Mouse (Mus musculus): Measurements from ENCODE around the gene Plce1. TPM values are rescaled to one million over a fixed set of nuclear protein-coding genes. Genes with fewer than 3 reads are reported as not detected.

Plce1 gene
- polyA plus RNA-seq, 1 experiment from 2014 or later: not detected

DNA sequence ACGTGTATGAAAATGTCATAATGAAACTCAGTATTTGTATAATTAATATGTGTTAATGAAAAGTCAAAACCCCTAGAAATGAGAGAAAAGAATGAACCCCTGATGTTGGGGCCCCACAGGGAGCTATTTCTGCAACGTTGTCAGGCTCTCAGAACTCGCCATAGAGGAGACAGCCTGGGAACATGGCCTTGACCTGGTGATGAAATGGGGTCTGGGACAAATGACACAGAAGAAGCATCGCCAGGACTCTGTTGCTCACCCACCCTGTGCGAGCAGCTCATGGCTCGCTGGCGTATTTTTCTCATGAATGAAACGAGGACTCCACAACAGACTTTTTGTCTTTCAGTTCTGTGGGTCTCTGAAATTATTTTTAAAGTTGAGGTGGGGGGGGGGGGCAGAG lies 109.0 kb downstream of the Plce1 start:
- no peak overlapping the region for H3K27ac ChIP-seq
- H3K79me2 ChIP-seq (ENCODE audit: inconsistent target): no peaks in the 10 kb centered on the region
- no peak overlapping the region for H3K4me3 ChIP-seq (ENCODE audit: inconsistent target)
- WGBS (ENCODE audit: missing documents): 92% methylated on average over 8 of the region's 8 CpGs
- H3K36me3 ChIP-seq (ENCODE audit: inconsistent target): no peaks in the 10 kb centered on the region

DNA sequence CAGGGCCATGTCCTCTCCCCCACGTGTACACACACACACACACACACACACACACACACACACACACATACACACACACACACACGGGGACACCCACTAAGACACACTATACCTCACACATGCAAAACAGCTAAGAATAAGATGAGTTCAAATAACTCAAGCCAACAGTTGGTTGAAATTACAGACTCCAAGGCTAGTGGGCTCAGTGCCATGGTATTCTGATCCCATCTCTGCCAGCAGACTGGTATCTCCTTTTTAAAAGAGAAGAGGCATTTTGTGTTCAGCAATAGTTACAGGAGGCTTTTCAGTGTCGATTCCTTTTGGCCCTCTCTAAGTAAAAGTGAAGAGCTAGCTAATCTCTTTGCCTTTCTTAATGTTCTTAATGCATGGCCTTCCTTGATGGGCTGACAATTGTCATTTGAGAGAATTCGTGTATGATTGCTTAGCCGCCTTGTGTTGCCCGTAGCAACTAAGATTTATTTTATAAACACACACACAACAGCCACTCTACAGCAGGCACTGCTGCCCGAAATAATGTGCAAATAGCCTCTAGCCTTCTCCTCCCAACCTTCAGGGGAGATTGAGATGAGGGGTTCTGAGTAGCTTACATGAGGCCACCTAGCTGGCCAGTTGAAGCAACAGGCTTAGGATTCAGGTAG lies 111.8 kb downstream of the Plce1 start:
- H3K36me3 ChIP-seq (ENCODE audit: inconsistent target): no peaks in the 10 kb centered on the region
- H3K27ac ChIP-seq: no peak overlapping the region
- H3K79me2 ChIP-seq (ENCODE audit: inconsistent target): no peaks in the 10 kb centered on the region
- H3K4me3 ChIP-seq (ENCODE audit: inconsistent target): no peak overlapping the region
- WGBS (ENCODE audit: missing documents): 95% methylated on average over 5 of the region's 7 CpGs

DNA sequence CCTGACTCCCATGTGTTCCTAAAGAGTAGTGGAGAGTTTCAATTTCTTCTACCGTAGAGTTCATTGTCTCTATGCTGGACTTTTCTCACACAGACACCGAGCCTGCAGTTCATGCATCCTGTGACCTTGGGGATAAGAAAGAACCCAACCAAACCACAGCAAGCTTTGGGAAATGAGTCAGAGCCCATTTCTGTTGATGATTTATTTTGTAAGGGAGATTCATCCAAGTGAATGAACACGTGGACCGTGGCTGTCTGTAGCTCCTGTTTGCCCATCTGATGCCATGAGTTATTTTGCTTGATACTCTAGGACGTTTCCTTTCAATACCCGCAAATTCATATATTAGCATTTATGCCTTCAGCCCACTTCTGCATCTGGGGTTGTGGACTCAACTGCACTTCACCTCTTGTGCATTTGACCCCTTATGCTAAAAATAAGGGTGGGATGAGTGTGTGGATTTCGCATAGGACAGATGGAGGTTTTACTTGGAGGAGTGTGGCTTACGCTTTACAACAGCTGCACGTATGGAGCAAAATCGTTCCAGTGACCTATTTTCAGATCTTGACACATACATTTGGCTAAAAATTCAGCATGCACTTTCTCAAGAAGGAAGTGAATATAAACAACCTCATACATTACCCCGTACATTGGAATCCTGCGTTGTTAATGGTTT lies 112.5 kb downstream of the Plce1 start:
- Histone ChIP-seq H3K4me3 (ENCODE audit: inconsistent target) (no peak overlapping the region), H3K79me2 (ENCODE audit: inconsistent target) (no peaks in the 10 kb centered on the region), H3K36me3 (ENCODE audit: inconsistent target) (no peaks in the 10 kb centered on the region), H3K27ac (no peak overlapping the region)
- WGBS (ENCODE audit: missing documents): 66% methylated on average over 12 of the region's 12 CpGs

DNA sequence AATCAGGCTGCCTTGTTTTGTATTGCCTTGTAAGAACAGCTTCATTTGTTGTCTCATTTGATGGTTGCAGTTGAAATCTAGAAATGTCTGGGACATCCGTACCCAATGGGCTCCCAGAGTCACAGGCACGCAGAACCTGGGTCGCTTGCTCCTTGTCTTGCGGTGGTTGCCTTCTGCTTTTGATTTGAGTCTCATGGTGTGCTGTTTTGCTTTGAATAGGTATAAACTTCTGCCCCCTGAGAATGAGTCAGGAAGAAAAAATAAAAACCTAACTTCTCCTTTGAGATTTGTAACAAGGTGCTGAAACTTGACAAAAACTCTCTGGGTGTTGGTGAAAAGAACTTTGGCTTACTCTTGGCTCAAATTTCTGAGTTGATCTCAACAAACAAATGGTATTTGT lies 115.2 kb downstream of the Plce1 start:
- 78% methylated on average over 4 of the region's 4 CpGs for WGBS (ENCODE audit: missing documents)

DNA sequence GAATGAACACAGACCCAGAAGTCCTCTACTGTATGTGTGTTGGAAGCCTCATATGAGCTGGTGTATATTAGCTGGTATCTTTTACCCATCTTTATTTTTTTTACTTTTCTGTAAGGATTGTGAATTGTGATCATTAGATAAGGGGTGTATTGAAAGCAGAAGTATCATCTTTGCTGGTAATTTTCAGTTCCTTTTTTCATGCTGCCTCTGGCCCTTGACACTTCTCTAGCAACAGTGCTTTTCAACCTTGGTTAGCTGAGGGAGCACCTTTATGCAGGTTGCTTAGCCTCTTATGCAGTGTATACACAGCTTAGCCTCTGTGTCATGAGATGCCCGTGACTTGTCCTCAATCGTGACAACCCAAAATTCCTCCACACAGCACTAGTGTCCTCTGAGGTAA lies 116.5 kb downstream of the Plce1 start:
- H3K27ac ChIP-seq: no peak overlapping the region
- H3K36me3 ChIP-seq (ENCODE audit: inconsistent target): no peaks in the 10 kb centered on the region
- WGBS (ENCODE audit: missing documents): 45% methylated on average over 2 of the region's 2 CpGs
- H3K4me3 ChIP-seq (ENCODE audit: inconsistent target): no peak overlapping the region
- H3K79me2 ChIP-seq (ENCODE audit: inconsistent target): no peaks in the 10 kb centered on the region

More for the DNA sequence above, 115.2 kb downstream of the Plce1 start:
- Histone ChIP-seq H3K79me2 (ENCODE audit: inconsistent target) (no peaks in the 10 kb centered on the region), H3K27ac (no peak overlapping the region), H3K36me3 (ENCODE audit: inconsistent target) (no peaks in the 10 kb centered on the region), H3K4me3 (ENCODE audit: inconsistent target) (no peak overlapping the region)

DNA sequence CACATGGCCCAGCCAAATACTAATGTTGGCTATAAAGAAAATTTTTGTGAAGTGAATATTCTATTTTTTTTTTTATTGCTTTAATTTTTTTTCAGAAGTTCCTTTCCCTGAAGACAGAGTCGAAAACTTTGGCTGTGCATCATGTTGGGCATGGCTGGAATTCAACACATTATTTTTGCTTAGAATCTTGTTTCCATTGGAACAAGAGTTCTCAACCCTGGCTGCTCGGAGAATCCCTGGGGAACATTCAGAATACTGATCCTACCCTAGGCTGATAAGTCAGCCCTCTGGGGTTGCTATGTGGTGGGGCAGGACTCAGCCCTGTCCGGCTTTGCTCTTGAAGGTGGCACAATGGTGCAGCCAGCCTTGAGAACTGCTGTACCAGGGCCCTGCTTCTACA lies 118.1 kb downstream of the Plce1 start:
- 87% methylated on average over 3 of the region's 3 CpGs for WGBS (ENCODE audit: missing documents)
- Histone ChIP-seq H3K36me3 (ENCODE audit: inconsistent target) (no peaks in the 10 kb centered on the region), H3K79me2 (ENCODE audit: inconsistent target) (no peaks in the 10 kb centered on the region), H3K27ac (no peak overlapping the region), H3K4me3 (ENCODE audit: inconsistent target) (no peak overlapping the region)

DNA sequence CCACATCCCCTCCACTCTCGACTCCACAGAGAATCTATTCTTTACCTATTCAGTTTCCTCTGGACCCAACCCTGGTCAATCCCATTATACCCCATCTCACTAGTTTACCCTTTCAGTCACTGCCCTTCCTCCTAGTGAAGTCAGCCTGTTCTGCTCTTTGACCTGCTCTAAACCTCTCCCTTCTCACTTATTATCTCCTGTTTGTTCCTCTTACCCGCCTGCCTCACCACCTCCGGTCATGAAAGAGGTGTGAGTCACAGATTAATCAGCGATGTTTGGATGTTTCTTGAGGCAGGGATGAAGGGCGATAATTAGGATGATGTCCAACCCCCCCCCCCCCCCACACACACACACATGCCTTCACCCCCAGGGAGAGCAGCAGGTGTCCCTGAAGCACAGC lies 120.2 kb downstream of the Plce1 start:
- WGBS (ENCODE audit: missing documents): 96% methylated on average over 5 of the region's 5 CpGs
- Histone ChIP-seq H3K36me3 (ENCODE audit: inconsistent target) (no peaks in the 10 kb centered on the region), H3K27ac (no peak overlapping the region), H3K79me2 (ENCODE audit: inconsistent target) (no peaks in the 10 kb centered on the region), H3K4me3 (ENCODE audit: inconsistent target) (no peak overlapping the region)

DNA sequence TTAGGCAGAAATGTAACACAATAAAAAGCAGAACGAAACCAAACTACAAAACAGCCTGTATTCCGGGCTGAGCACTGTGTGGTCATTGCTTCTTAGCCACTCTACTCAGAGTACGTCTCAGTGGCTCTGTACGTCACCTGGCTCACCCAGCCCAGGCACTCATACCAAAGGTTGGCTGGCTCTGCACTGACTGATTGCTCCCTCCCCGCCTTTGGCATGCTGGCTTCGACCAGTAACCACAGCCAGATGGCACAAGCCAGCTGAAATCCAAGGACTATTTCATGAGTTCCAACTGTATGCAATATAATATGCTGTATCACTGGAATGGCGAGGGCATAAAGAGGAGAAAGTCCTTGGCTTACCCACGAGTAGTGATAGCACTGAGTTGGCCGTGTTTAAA lies 121.9 kb downstream of the Plce1 start:
- 84% methylated on average over 9 of the region's 9 CpGs for WGBS (ENCODE audit: missing documents)

DNA sequence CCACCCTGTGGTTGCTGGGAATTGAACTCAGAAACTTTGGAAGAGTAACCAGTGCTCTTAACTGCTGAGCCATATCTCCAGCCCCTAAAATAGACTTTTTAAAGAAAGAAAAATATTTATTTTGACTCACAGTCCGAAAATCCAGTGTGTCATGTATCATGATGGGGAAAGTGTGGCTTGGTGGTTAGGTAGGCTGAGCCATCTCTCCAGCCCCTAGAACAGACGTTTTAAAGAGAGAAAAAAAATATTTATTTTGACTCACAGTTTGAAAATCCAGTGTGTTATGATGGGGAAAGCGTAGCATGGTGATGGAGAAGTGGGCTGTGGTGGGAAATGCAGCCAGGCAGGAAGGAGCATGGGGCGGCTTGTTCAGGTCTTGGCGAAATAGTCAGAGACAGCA lies 126.3 kb downstream of the Plce1 start:
- Histone ChIP-seq H3K79me2 (ENCODE audit: inconsistent target) (no peaks in the 10 kb centered on the region), H3K36me3 (ENCODE audit: inconsistent target) (no peaks in the 10 kb centered on the region), H3K4me3 (ENCODE audit: inconsistent target) (no peak overlapping the region), H3K27ac (no peak overlapping the region)
- WGBS (ENCODE audit: missing documents): 92% methylated on average over 5 of the region's 5 CpGs

More for the DNA sequence above, 121.9 kb downstream of the Plce1 start:
- no peak overlapping the region for H3K27ac ChIP-seq
- H3K36me3 ChIP-seq (ENCODE audit: inconsistent target): no peaks in the 10 kb centered on the region
- no peak overlapping the region for H3K4me3 ChIP-seq (ENCODE audit: inconsistent target)
- no peaks in the 10 kb centered on the region for H3K79me2 ChIP-seq (ENCODE audit: inconsistent target)

DNA sequence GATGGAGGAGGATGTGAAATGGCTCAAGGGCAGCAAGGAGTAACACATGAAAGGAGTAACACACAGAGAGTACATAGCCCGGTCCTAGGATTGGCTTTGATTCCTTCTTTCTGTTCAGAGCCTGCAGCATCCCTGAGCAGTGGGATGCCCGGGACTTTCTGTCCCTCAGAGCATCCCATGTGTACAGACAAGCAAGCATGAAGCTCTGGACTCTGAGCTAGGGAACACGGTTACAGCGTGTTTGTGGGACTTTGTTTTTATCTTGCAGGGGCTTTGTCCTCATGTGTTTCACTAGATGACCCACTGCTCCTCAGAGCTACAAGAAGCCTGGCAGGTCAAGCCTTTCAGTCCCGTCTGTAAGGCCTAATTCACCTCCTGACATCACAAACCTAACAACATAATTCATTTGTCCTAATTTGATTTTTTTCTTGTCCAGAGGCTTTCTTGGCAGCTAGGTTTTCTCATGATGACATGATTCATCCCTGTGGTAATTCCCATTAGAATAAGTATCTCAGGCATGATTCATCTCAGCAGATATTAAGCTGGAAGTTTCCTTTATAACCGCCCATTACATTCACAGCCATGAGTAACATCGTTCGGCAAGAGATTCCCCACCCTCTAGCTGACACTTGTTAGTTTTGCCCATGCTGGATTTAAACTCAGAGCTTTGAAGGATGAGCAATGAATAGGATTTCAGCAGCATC lies 128.2 kb downstream of the Plce1 start:
- H3K36me3 ChIP-seq (ENCODE audit: inconsistent target): no peaks in the 10 kb centered on the region
- no peak overlapping the region for H3K27ac ChIP-seq
- WGBS (ENCODE audit: missing documents): 96% methylated on average over 8 of the region's 8 CpGs
- no peak overlapping the region for H3K4me3 ChIP-seq (ENCODE audit: inconsistent target)
- no peaks in the 10 kb centered on the region for H3K79me2 ChIP-seq (ENCODE audit: inconsistent target)

DNA sequence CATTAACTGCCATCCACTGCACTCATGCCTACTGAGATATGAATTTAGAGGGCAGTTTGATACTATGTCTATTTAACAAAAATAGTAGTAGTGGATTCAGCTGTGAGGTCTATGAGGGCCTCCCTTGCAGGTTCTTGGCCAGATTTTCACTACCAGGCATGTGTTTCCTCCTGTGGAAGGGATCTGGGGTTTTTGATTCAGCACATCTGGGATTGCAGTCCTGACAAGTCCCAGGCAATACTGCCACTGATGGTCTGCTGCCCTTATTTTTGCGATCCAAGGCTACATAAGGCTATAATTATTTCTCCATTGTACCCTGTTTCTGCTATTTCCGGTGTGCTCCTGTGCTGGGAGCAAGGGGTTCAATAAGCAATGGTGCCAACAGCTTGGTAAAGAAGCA lies 129.4 kb downstream of the Plce1 start:
- Histone ChIP-seq H3K4me3 (ENCODE audit: inconsistent target) (no peak overlapping the region), H3K79me2 (ENCODE audit: inconsistent target) (no peaks in the 10 kb centered on the region), H3K27ac (no peak overlapping the region), H3K36me3 (ENCODE audit: inconsistent target) (no peaks in the 10 kb centered on the region)
- WGBS (ENCODE audit: missing documents): 80% methylated on average over 2 of the region's 2 CpGs

DNA sequence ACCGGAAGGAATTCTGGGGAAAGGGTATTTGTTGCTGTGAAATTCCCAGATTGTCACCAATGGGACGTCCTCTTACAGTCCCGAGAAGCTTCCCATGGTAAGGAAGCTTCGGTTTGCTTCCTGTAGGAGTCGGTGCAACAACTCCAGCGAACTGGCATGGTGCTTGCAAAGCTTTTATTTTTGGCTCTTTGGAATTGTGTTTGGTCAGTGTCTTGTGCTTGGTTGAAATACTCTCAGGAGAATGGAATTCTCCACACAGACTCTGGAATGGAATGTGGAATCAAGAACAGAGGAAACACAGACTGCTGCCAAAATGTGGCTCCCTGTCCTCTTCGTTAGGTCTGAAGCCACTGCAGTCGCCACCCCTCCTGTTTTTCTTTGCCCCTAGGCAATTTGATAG lies 129.9 kb downstream of the Plce1 start:
- Histone ChIP-seq H3K4me3 (ENCODE audit: inconsistent target) (no peak overlapping the region), H3K27ac (no peak overlapping the region), H3K36me3 (ENCODE audit: inconsistent target) (no peaks in the 10 kb centered on the region), H3K79me2 (ENCODE audit: inconsistent target) (no peaks in the 10 kb centered on the region)
- WGBS (ENCODE audit: missing documents): 88% methylated on average over 8 of the region's 8 CpGs

DNA sequence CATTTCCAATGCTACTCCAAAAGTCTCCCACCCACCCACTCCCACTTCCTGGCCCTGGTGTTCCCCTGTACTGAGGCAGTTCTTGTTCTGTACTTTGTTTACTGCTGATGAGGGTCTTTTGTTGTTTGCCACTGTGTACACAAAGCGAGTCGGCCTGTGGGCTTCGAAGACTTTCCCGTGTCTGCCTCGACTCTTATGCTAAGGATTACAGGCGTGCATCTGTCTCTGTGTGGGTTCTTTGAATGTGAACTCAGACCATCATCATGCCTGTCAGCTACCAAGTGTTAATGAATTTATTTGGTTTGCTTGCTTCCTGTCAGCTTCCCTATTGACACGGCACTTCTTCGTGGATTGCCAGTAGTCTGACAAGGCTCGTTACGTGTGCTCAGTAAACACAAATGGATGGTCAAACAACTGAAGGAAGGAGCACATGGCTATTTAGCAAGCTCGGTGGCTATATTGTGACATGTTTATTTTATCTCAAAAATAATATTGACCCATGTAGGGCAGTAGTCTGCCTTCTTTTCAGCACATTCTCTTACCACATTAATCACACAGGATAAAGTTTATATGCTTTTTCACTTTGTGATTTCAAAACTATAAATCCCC lies 133.3 kb downstream of the Plce1 start:
- Histone ChIP-seq H3K27ac (no peak overlapping the region), H3K4me3 (ENCODE audit: inconsistent target) (no peak overlapping the region), H3K36me3 (ENCODE audit: inconsistent target) (no peaks in the 10 kb centered on the region), H3K79me2 (ENCODE audit: inconsistent target) (no peaks in the 10 kb centered on the region)
- 80% methylated on average over 11 of the region's 11 CpGs for WGBS (ENCODE audit: missing documents)

DNA sequence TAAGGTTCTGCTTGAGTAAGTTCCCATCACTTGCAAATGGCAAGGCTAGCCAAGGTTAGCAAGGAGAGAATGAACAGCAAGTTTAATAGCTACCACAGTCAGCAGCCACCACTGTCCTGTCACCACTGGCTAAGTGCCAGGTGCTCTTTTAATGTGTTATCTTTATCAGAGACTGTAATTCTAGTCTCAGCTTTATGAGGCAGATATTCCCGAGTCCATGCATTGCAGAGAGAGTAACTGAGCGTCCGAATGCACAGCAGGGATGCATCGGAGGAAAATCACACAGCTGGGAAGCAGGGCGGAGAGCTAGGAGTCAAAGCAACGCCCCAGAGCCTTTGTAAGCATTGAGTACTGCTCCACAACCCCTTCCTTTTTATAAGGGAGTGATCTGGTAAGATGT lies 134.4 kb downstream of the Plce1 start:
- WGBS (ENCODE audit: missing documents): 74% methylated on average over 6 of the region's 6 CpGs
- Histone ChIP-seq H3K79me2 (ENCODE audit: inconsistent target) (no peaks in the 10 kb centered on the region), H3K4me3 (ENCODE audit: inconsistent target) (no peak overlapping the region), H3K36me3 (ENCODE audit: inconsistent target) (no peaks in the 10 kb centered on the region), H3K27ac (no peak overlapping the region)

DNA sequence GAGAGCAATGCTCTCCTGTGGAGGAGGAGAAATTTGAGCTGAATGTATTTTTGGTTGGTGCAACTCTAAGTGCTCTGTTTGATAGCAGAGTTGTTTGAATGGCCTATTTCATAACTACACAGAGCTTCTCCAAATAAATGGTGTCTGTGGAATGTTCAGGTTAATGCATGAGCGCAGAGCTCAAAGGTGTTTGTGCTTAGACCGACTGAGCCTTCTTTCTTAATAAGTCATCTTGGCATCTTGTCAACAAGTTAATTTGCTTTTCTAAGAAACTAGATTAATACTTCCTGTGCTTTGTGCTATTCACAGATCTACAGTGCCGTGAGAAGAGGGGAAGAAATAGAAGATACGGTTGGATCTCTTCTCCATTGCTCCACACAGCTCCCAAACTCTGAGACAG lies 139.2 kb downstream of the Plce1 start:
- H3K4me3 ChIP-seq (ENCODE audit: inconsistent target): no peak overlapping the region
- whole genome bisulfite sequencing (ENCODE audit: missing documents): 80% methylated on average over 4 of the region's 4 CpGs

More for the DNA sequence above, 139.2 kb downstream of the Plce1 start:
- Histone ChIP-seq H3K79me2 (ENCODE audit: inconsistent target) (no peaks in the 10 kb centered on the region), H3K36me3 (ENCODE audit: inconsistent target) (no peaks in the 10 kb centered on the region), H3K27ac (no peak overlapping the region)
